Mouse (Mus musculus) bone marrow, adult 2 months (tissue): Measurements from ENCODE around the gene Samd5.

Experiments used
- CTCF ChIP-seq: fragments of 200-500 bp; IDR thresholded peaks from 2 replicates; pipeline ENCODE4 v1.5.1; 2011; ENCODE audit warnings: low read length, control low read depth; ENCODE audit not compliant: control insufficient read depth, insufficient read depth
- POLR2A ChIP-seq: fragments of 200-500 bp; IDR thresholded peaks from 2 replicates; pipeline ENCODE4 v1.6.1; 2011; ENCODE audit warnings: low read depth, mild to moderate bottlenecking, control low read depth, low read length, borderline replicate concordance; ENCODE audit not compliant: control insufficient read depth

GRCm38 (mm10) chr10:9670351-9670750 lies 4.7 kb downstream of the Samd5 start:
- no peak for TF ChIP-seq CTCF
- no peak for TF ChIP-seq POLR2A
